Mouse (Mus musculus) testis, adult 2 months (tissue): ENCODE measurements around the gene Crygn.

Experiments
- CTCF ChIP-seq: fragments of 200-500 bp; IDR thresholded peaks from 2 replicates; pipeline ENCODE4 v1.5.1; 2012; ENCODE audit warnings: low read depth, mild to moderate bottlenecking, inconsistent platforms, low read length, moderate library complexity; ENCODE audit not compliant: control insufficient read depth, insufficient read depth, insufficient replicate concordance
- POLR2A ChIP-seq: fragments of 200-500 bp; IDR thresholded peaks from 2 replicates; pipeline ENCODE4 v1.6.1; 2012; ENCODE audit warnings: low read depth, mild to moderate bottlenecking, inconsistent platforms, low read length, moderate library complexity; ENCODE audit not compliant: control insufficient read depth

DNA sequence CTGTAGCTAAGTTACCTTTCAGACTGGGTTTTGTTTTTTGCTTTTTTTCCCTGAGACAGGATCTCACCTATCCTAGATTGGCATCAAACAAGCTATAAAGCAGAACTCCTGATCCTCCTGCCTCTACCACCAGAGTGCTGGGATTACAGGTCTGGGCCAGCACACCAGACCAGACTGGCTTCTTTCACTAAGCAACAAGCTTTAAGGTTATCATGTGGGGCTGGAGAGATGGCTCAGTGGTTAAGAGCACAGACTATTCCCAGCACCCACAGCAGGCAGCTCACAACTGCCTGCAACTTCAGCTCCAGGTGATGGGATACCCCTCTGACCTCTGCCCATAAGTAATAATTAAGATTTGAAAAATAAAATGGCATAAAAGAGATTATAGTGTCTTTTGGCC is 21.5 kb upstream of the Crygn start:
- TF ChIP-seq CTCF, result no peak
- TF ChIP-seq POLR2A, result no peak
